Mouse (Mus musculus): ENCODE results near the gene Creld2.
"Not testable (repeated sequence)": the region's sequence is repeated elsewhere in the genome, so short reads cannot be mapped to it uniquely, and the experiment has no call there.

DNA sequence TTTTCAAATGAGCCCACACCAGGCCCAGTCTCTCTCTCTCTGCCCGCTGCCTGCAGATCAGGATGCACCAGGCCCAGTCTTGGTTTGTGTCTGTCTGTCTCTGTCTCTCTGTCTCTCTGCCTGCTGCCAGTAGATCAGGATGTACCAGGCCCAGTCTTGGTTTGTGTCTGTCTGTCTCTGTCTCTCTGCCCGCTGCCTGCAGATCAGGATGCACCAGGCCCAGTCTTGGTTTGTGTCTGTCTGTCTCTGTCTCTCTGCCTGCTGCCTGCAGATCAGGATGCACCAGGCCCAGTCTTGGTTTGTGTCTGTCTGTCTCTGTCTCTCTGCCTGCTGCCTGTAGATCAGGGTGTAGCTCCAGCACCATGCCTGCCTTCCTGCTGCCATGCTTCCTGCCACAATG is 5.6 kb upstream of the Creld2 start:
- not testable (repeated sequence) for TF ChIP-seq EP300, CTCF (IDR thresholded peaks at IDR 0.05; ENCODE audit: low read depth)
